Mouse (Mus musculus) testis, postnatal 10 days (tissue): ENCODE results near the gene Mospd1.

Source experiments
- DNase-seq: peaks from one replicate; pipeline ENCODE4 v3.0.0; 2021; ENCODE audit warnings: low spot score

The Mospd1 gene

DNA sequence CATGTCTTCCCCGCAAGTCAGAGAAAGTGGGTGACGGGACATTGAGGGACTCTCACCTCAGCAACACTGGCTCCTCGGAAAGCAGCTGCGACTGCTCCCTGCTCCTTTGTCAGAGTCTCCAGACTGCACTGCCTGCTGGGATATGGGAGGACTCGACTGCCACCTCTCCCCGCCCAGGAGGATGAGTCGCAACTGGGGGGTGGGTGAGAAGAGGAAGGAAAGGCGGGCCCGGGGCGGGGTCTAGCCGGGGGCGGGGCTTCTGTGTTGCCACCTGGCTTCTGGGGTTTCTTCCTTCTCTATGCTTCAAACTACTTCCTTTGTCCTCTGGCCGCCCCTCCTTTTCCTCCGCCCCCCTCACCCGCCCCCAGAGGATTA is at the start of gene Mospd1:
Mospd1 (minus strand) TSS at position 137 of the 375 bp plus-strand sequence.
- DNase-seq: peak; percentile 92

DNA sequence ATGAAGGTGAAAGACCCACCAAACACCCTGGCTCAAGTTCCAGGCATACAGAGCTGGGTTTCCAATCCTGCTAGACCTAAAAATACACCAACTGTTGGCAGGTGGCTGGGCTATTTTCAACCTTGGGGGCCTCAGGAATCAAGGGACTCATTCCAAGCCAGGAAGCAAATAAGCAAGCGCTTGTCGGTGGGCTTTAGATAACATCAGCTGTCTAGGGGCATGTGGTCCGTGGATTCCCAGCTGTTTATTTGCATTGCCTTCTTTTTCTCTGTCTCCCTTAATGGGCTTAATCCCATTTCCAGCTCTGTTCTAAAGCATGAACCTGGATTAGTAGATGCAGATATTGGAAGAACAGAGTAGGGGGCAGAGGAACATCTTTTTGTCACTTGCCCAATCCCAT is 16.1 kb upstream of the Mospd1 start:
- DNase-seq: no peak

DNA sequence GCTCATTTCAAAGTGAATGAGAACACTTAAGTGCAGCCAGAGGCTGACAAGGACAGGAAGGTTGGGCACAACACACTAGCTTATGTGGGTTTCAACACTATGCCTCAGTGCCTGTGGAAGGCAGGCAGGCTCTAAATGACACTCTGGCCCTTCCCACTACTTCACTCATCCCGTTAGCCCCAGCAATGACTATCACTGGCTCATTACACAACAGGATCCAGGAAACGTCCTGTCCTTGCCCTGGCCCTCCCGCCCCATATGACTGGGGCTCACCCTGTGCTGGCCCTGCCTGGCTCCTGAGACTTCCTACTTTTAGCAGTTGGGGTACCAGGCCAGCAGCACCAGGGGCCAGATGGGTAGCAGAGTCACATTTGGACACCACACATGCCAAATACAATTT is 12.8 kb upstream of the Mospd1 start:
- no peak for DNase-seq

DNA sequence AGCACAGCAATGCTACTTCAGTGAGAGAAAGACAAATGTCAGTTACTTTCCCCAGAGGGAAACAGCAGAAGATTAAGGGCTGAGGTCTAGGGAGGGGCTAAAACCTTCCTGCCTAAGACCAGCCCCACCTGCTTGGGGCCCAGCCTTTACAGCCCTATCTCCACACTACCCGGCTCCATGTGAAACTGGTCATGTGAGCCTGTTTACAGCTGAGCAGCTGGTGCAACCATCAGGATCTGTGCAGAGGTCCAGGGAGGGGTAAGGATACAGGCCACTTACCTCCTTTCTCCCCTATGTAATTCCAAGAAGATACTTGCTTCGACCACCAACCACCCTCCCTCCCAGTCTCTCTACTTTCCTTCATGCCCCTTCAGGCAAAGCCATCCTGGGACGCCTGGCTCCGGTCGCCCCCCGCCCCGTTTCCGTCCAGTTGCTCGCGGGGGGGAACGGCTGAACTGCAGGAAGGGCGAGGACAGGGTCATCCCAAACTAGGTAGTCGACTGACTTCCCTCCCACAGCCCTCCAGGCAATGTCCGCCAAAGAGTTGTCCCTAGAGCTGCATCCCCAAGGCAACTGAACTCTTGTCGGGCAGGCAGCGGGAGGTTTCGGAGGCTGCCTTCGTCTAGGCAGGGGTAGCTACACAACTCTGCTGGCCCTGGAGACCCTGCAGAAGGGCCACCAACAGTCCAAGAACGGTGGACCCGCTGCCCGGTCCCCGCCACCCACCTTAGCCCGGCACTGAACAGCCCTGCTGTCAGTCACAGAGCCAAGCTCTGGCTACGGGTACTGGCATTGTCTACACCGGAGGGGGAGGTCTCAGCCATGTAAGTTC is 552 bp downstream of the Mospd1 start:
- peak; percentile 41 for DNase-seq

DNA sequence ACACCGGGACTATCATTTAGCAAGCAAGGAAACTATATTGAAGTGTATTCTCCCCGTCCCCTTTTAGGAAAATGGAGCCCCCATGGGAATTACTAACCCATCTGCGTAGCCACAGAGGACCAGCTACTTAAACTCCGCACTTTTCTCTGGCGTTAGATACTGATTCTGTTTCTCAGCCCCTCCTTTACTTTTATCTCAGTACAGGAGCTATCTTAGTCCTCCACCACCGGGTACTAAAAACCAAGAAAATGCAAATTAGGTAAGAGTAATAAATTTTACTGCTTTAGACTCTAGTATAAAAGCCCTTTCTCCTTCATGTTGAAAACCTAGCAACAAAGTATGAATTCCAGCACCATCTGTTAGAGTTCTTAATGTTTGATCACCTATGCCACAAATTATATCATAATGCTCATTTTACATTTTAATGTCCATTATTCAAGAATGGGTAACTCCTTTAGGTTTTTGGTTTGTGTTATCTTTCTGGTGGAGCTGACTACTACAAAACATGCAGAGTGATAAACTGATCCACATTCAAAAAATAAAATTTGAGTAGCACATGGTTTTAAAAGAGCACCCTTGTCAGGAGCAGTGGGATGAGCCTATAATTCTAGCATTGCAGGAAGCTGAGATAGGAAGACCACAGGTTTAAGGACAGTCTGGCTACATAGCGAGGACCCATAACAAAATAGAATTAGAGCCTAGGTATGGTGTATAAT is 5.5 kb downstream of the Mospd1 start:
- no peak for DNase-seq

DNA sequence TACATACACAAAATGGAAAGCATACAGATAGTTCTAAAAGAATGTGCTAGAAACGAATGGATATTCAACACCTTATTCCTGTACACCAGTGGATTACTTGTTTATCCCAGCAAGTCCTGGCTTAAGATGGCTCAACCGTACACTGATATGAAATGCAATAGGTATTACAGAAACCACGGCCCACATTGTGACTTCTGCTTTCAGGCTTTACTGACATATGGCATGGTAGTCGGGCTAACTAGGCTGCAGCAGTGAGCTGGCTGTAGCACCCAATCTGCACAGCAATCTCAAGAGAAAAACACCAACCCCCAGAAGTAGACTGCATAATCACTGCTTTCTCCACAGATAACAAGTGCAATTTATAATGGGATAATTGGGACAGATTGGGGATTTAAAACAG is 21.9 kb downstream of the Mospd1 start:
- no peak for DNase-seq

DNA sequence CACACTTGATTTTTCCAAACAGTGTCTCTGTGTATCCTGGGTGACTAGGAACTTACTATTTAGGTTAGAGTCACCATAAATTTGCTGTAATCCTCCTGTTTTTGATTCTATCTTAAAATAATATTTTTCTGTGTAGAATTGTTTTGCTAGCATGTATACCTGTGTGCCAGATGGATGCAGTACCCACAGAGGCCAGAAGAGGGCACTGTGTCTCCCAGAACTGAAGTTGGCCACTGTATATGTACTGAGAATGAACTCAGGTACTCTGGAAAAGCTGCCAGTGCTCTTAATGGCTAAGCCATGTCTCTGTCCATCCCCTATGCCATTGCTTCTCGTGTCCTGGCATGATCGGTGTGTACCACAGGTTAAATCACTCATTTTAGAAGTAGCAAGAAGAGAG is 28.8 kb downstream of the Mospd1 start:
- DNase-seq: peak; percentile 74

DNA sequence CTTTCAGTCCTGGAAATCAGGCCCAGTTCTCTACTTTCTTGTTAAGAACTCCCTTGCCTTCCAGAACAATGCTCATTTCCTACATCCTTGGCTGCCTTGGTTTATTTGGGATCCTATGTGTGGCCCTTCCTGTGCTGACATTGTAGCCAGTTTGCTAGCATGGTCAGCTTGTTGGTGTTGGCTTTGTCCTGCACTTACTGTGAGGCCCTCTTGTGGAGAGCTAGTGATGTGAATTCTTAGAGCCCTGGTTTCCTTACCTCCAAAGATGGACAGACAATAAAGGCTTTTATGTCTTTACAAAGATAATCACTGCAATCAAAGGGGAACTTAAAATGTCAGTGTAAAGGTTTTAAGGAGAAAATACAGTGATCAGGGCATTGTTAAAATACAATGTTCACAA is 32.9 kb downstream of the Mospd1 start:
- no peak for DNase-seq

DNA sequence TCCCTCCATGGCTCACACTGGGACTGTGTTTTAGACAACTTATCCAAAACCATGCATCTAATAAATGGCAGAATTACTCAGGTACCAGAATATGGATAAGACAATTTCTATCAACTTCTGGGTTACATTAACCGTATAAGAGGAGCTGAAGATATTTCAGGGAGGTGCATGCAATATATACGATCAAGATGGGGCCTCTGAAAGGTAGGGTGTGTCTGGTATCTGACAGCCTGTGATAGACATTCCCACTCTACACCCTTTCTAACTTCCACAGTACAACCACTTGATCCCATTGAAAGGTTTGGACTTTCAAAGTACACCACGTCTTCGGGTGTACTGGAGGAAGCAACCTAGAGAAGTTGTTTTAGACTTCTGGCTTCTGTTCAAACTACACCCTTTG is 39.9 kb downstream of the Mospd1 start:
- DNase-seq: no peak

DNA sequence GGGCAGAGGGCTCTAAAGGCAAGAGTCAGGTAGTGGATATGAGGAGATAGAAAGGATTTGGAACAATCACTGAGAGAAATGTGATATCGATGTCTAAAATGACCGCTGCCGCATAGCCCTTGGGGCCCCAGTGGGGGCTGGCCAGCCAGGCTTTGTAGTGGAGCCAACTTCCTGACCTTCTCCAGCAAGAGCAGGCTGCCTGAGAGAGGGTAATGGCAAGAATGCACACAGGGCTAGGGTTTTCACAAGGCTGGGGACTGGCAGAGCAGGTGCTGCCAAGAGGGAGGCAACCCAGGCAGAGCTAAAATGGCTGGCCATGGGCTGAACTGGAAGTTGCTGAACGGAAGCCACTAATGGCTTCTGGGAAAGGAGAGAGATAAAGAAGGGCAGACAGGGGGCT is 49.2 kb downstream of the Mospd1 start:
- no peak for DNase-seq

DNA sequence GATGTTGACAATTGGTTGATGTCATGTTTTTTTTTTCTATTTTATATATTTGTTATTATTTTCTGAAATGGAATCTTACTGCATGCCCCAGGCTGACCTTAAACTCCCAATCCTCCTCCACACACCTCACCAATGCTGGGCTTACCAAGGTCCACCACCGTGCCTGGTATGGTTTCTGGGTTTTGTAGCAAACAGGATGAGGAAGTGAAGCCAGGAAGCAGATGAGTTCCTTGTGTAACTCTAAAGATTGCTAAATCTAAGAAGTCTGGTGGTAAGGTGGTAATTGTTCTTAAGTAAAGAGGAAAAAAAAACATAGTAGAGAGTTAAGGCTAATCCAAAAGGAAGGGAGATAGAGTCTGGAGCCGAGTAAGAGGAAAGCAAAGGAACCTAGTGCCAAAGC is 49.7 kb downstream of the Mospd1 start:
- DNase-seq: no peak
